Mouse (Mus musculus): ENCODE data around the gene Fam78a.

GRCm38 (mm10) chr2:32084111-32084871 lies at the start of gene Fam78a:
- no peak for TF ChIP-seq MYC (IDR thresholded peaks at IDR 0.05; ENCODE audit: low read depth, low read length)
- TF ChIP-seq POLR2A (IDR thresholded peaks at IDR 0.05; ENCODE audit: low read depth, low read length), result no peak
- no peak for TF ChIP-seq ZKSCAN1 (IDR thresholded peaks at IDR 0.05; ENCODE audit: borderline replicate concordance, low read depth, low read length)
- no peak for TF ChIP-seq EP300 (IDR thresholded peaks at IDR 0.05; ENCODE audit: low read length)
- no peak for TF ChIP-seq MAZ (IDR thresholded peaks at IDR 0.05; ENCODE audit: low read depth, low read length)
- TF ChIP-seq HCFC1 (IDR thresholded peaks at IDR 0.05; ENCODE audit: low read depth, low read length), result no peak
- TF ChIP-seq CTCF (conservative IDR thresholded peaks at IDR 0.05 in 1 of 2, IDR thresholded peaks at IDR 0.05 in 1 of 2; ENCODE audit: low read depth in 2 of 2, low read length in 2 of 2), result no peak
- no peak for TF ChIP-seq ZMIZ1 (IDR thresholded peaks at IDR 0.05; ENCODE audit: low read depth, low read length)
- no peak for TF ChIP-seq ETS1 (conservative IDR thresholded peaks at IDR 0.05; ENCODE audit: low read depth, low read length)
- TF ChIP-seq MXI1 (IDR thresholded peaks at IDR 0.05; ENCODE audit: low read depth, low read length), result no peak
- no peak for TF ChIP-seq ZNF384 (IDR thresholded peaks at IDR 0.05; ENCODE audit: low read depth, low read length)
